Comparison of ENCODE assay signal across 10 mouse cellular contexts in genomic region chr10:39462711-39463110, GRCm38 (mm10).
DNase-seq lines count a peak whose midpoint lies in the region; TF ChIP-seq lines count a peak whose summit lies in the region.
"Had no signal": no experiment of that assay in that cellular context is flagged by ENCODE, and none has a peak within 500 bp of the region (broad histone marks: within the 10 kb centered on the region; RNA-seq: fewer than 3 reads in every experiment).

No protein-coding gene starts in this region.

- no peak overlapping the region for H3K4me3 ChIP-seq in kidney, adult 2 months (ENCODE audit: insufficient read depth, low read depth, low read length)
- no peak overlapping the region for H3K4me3 ChIP-seq in midbrain, embryonic 10.5 days
- H3K4me3 ChIP-seq in left cerebral cortex, adult 2 months, result no peak overlapping the region

- no peaks in the 10 kb centered on the region for H3K9me3 ChIP-seq in midbrain, embryonic 10.5 days (replicated peaks)

- no peaks in the 10 kb centered on the region; the same call in 1 of the 2 replicates for H3K4me1 ChIP-seq in kidney, adult 2 months (ENCODE audit: control insufficient read depth, insufficient read depth, low read length)
- peaks cover 49% of the 10 kb centered on the region for H3K4me1 ChIP-seq in midbrain, embryonic 10.5 days

- H3K27me3 ChIP-seq in kidney, adult 2 months (replicated peaks; ENCODE audit: control insufficient read depth, insufficient read depth, low read length), result no peaks in the 10 kb centered on the region
- H3K27me3 ChIP-seq in midbrain, embryonic 10.5 days (ENCODE audit: low read depth, poor library complexity, severe bottlenecking), result no peaks in the 10 kb centered on the region

- peak; percentile 32 for TF ChIP-seq CTCF in kidney, adult 2 months (conservative IDR thresholded peaks at IDR 0.05; ENCODE audit: insufficient read depth, insufficient read length, low read depth, low read length)
- no peak; the same call in 1 of the 2 replicates for TF ChIP-seq CTCF in left cerebral cortex, adult 2 months (IDR thresholded peaks at IDR 0.05)

- intact Hi-C loops in left cerebral cortex, adult 2 months (cut with DNase I), result no loop called here

- no peak for TF ChIP-seq POLR2A in kidney, adult 2 months (IDR thresholded peaks at IDR 0.05; ENCODE audit: low read depth, low read length)

- 25% methylated on average over 8 of the region's 8 CpGs for WGBS in kidney, adult 2 months
- WGBS in midbrain, embryonic 10.5 days, result 82% methylated on average over 8 of the region's 8 CpGs

- peak; percentile 46 for DNase-seq in cerebellum, adult 11-12 months
- no peak for DNase-seq in cerebellum, adult 9-11 months
- peak; percentile 34 to 46 for DNase-seq in cerebellum, postnatal 14 days
- peak; percentile 56 for DNase-seq in kidney, adult 2 months
- DNase-seq in midbrain, embryonic 10.5 days (ENCODE audit: low spot score), result no peak
- no peak for DNase-seq in urinary bladder, adult 18-20 months (ENCODE audit: low spot score in 2 of 2)
- DNase-seq in ovary, postnatal 36 days (ENCODE audit: low spot score), result no peak
- DNase-seq in left cerebral cortex, adult 2 months (ENCODE audit: extremely low spot score in 1 of 2, low spot score in 2 of 2), result no peak
- DNase-seq: heart, postnatal 14 days; spleen, adult 18-20 months had no signal

- no peaks in the 10 kb centered on the region for H3K36me3 ChIP-seq in kidney, adult 2 months (ENCODE audit: control insufficient read depth, insufficient read depth, low read length)
- H3K36me3 ChIP-seq in midbrain, embryonic 10.5 days, result no peaks in the 10 kb centered on the region

- H3K27ac ChIP-seq in kidney, adult 2 months (ENCODE audit: insufficient read depth, low read depth, low read length), result no peak overlapping the region
- peak overlapping the region; percentile 50 for H3K27ac ChIP-seq in midbrain, embryonic 10.5 days (replicated peaks)
- H3K27ac ChIP-seq in left cerebral cortex, adult 2 months, result no peak overlapping the region

Comparison
In these comparisons a context has a peak if more than half of its experiments do, and no peak if none do; other contexts are left out.
1. DNase-seq: peak in cerebellum, adult 11-12 months (single experiment), cerebellum, postnatal 14 days (2 of 2) and kidney, adult 2 months (single experiment); none in cerebellum, adult 9-11 months (single experiment), midbrain, embryonic 10.5 days (single experiment), urinary bladder, adult 18-20 months (0 of 2), ovary, postnatal 36 days (single experiment) and left cerebral cortex, adult 2 months (0 of 2).